Mouse (Mus musculus): ENCODE results near the gene Gmcl1. TPM values are rescaled to one million over a fixed set of nuclear protein-coding genes. Genes with fewer than 3 reads are reported as not detected.

Gene Gmcl1
- polyA plus RNA-seq, 1 experiment from 2014 or later = 31.7 TPM

DNA sequence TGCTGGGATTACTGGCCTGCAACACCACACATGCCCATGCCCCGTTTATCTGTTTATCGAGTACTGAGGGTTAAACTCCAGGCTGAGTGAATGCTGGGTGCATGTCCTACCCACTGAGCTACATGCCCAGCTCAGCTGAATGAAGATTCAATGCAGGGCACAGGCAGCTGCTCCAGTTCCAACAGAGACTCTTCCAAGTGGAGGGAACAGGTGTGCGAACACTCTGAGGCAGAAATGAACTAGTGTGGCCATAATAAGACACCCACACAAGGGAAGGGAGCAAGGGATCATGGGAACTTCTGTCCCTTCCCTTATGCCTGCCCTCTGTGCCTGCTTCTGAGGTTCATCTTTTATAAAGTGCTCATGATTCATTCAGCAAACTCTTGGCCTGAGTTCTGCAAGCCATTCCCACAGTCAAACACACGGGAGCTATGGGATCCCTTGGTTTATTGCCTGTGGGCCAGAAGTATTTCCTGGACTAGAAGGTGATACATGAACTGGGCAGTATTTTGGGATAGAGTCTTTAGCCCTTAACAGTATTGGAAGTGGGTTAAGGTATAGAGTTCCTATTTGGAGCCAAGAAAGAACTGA lies 35.1 kb upstream of the Gmcl1 start:
- no peak overlapping the region for H3K27ac ChIP-seq
- H3K9ac ChIP-seq = no peak overlapping the region
- no peaks in the 10 kb centered on the region for H3K27me3 ChIP-seq (replicated peaks)
- H3K36me3 ChIP-seq = no peaks in the 10 kb centered on the region
- no peak overlapping the region for H3K4me2 ChIP-seq (replicated peaks)
- H3K9me3 ChIP-seq = no peaks in the 10 kb centered on the region
- H3K4me1 ChIP-seq (replicated peaks) = 0 out of 2 replicates have a peak, but pooled peaks cover 2% of the 10 kb centered on the region
- H3K4me3 ChIP-seq (replicated peaks) = no peak overlapping the region
- ATAC-seq = no peak
- WGBS = 75% methylated on average over 4 of the region's 4 CpGs

- H3K27me3 ChIP-seq (replicated peaks) = no peaks in the 10 kb centered on the region
- no peaks in the 10 kb centered on the region for H3K9me3 ChIP-seq
- no peak overlapping the region for H3K27ac ChIP-seq
- no peak overlapping the region for H3K9ac ChIP-seq
- no peaks in the 10 kb centered on the region for H3K36me3 ChIP-seq
- no peak for ATAC-seq
- 65% methylated on average over 3 of the region's 3 CpGs for WGBS
- no peak overlapping the region for H3K4me2 ChIP-seq (replicated peaks)
- 0 out of 2 replicates have a peak, but pooled peaks cover 2% of the 10 kb centered on the region for H3K4me1 ChIP-seq (replicated peaks)
- no peak overlapping the region for H3K4me3 ChIP-seq (replicated peaks)
These were observed 34.3 kb upstream of the Gmcl1 start for GRCm38 (mm10) chr6:86767465-86767864.

GRCm38 (mm10) chr6:86765637-86766059 lies 32.5 kb upstream of the Gmcl1 start:
- H3K4me1 ChIP-seq (replicated peaks) = 0 out of 2 replicates have a peak, but pooled peaks cover 2% of the 10 kb centered on the region
- no peaks in the 10 kb centered on the region for H3K27me3 ChIP-seq (replicated peaks)
- ATAC-seq = peak; percentile 95
- H3K4me3 ChIP-seq (replicated peaks) = no peak overlapping the region
- peak overlapping the region; percentile 84 for H3K27ac ChIP-seq
- 40% methylated on average over 6 of the region's 6 CpGs for WGBS
- H3K9ac ChIP-seq = no peak overlapping the region
- H3K4me2 ChIP-seq (replicated peaks) = 0 out of 2 replicates have a peak overlapping the region, but pooled peaks have one; percentile 13
- H3K9me3 ChIP-seq = no peaks in the 10 kb centered on the region
- H3K36me3 ChIP-seq = no peaks in the 10 kb centered on the region

GRCm38 (mm10) chr6:86754105-86754863 lies 21.1 kb upstream of the Gmcl1 start:
- H3K27me3 ChIP-seq (replicated peaks) = no peaks in the 10 kb centered on the region
- H3K27ac ChIP-seq = peak overlapping the region; percentile 59
- H3K9ac ChIP-seq = no peak overlapping the region
- H3K4me3 ChIP-seq (replicated peaks) = no peak overlapping the region
- peaks cover 7% of the 10 kb centered on the region for H3K36me3 ChIP-seq
- no peaks in the 10 kb centered on the region for H3K4me1 ChIP-seq (replicated peaks)
- 79% methylated on average over 10 of the region's 10 CpGs for WGBS
- no peak overlapping the region for H3K4me2 ChIP-seq (replicated peaks)
- no peaks in the 10 kb centered on the region for H3K9me3 ChIP-seq
- ATAC-seq = peak; percentile 48

GRCm38 (mm10) chr6:86752843-86753485 lies 19.8 kb upstream of the Gmcl1 start:
- ATAC-seq = peak; percentile 90
- Histone ChIP-seq H3K4me1 (replicated peaks) (no peaks in the 10 kb centered on the region), H3K36me3 (peaks cover 7% of the 10 kb centered on the region), H3K4me2 (replicated peaks) (no peak overlapping the region), H3K4me3 (replicated peaks) (no peak overlapping the region), H3K27ac (peak overlapping the region; percentile 59), H3K27me3 (replicated peaks) (no peaks in the 10 kb centered on the region), H3K9ac (no peak overlapping the region), H3K9me3 (no peaks in the 10 kb centered on the region)
- 47% methylated on average over 5 of the region's 5 CpGs for WGBS

DNA sequence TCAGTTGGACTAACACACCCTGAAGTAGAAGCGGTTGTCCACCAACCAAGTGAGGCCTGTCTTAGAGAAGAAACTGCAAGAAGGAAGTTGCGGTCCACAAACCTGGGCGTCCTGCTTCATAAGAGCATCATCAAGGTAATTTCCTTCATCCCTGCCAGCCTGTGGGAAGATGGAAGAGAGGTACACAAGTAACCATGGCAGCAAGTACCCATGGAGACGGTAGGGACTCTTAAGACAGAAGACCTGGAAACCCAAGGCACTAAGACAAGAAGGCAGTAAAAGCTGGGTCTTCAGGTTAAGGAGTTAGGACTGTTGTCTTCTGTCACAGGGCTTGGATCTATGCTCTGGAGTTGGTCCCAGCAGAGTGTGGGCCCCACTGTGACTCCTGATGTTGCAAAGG lies 17.8 kb upstream of the Gmcl1 start:
- no peaks in the 10 kb centered on the region for H3K27me3 ChIP-seq (replicated peaks)
- H3K9me3 ChIP-seq = no peaks in the 10 kb centered on the region
- H3K27ac ChIP-seq = no peak overlapping the region
- WGBS = 90% methylated on average over 4 of the region's 4 CpGs
- peaks cover 7% of the 10 kb centered on the region for H3K36me3 ChIP-seq
- no peak overlapping the region for H3K4me3 ChIP-seq (replicated peaks)
- no peak for ATAC-seq
- H3K4me1 ChIP-seq (replicated peaks) = no peaks in the 10 kb centered on the region
- no peak overlapping the region for H3K9ac ChIP-seq
- no peak overlapping the region for H3K4me2 ChIP-seq (replicated peaks)

GRCm38 (mm10) chr6:86749817-86750216 lies 16.6 kb upstream of the Gmcl1 start:
- H3K9ac ChIP-seq = no peak overlapping the region
- H3K4me3 ChIP-seq (replicated peaks) = no peak overlapping the region
- WGBS = 63% methylated on average over 4 of the region's 4 CpGs
- H3K9me3 ChIP-seq = no peaks in the 10 kb centered on the region
- H3K4me2 ChIP-seq (replicated peaks) = no peak overlapping the region
- H3K36me3 ChIP-seq = peaks cover 4% of the 10 kb centered on the region
- H3K27me3 ChIP-seq (replicated peaks) = no peaks in the 10 kb centered on the region
- H3K27ac ChIP-seq = no peak overlapping the region
- H3K4me1 ChIP-seq (replicated peaks) = no peaks in the 10 kb centered on the region
- no peak for ATAC-seq

DNA sequence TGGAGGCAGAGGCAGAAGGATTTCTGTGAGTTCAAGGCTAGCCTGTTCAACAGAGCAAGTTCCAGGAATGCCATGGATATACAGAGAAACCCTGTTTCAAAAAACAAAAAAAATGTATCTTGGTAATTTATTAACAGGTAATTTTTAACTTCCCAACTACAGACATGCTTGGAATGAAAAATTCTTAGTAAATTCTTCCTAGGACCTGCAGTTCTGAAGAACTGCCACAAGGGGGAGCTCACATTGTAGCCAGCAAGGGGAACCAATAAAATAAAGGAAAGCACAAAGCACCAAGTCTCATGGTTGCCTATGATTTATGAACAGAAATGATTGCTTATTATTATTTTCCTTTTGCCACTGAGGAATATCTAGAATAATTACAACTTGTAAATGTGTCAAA lies 14.0 kb upstream of the Gmcl1 start:
- no peak overlapping the region for H3K9ac ChIP-seq
- H3K27me3 ChIP-seq (replicated peaks) = no peaks in the 10 kb centered on the region
- no peaks in the 10 kb centered on the region for H3K36me3 ChIP-seq
- no peak overlapping the region for H3K27ac ChIP-seq
- no peak overlapping the region for H3K4me2 ChIP-seq (replicated peaks)
- 0 out of 2 replicates have a peak, but pooled peaks have one; percentile 14 for ATAC-seq
- H3K4me1 ChIP-seq (replicated peaks) = no peaks in the 10 kb centered on the region
- no peaks in the 10 kb centered on the region for H3K9me3 ChIP-seq
- H3K4me3 ChIP-seq (replicated peaks) = no peak overlapping the region

- Histone ChIP-seq H3K27me3 (replicated peaks) (no peaks in the 10 kb centered on the region), H3K9ac (no peak overlapping the region), H3K27ac (no peak overlapping the region), H3K4me3 (replicated peaks) (no peak overlapping the region), H3K36me3 (peaks cover 12% of the 10 kb centered on the region; the same call in 1 of the 2 replicates), H3K4me1 (replicated peaks) (no peaks in the 10 kb centered on the region), H3K9me3 (no peaks in the 10 kb centered on the region), H3K4me2 (replicated peaks) (no peak overlapping the region)
- no peak for ATAC-seq
- WGBS = 31% methylated on average over 3 of the region's 3 CpGs
These were observed 7.5 kb upstream of the Gmcl1 start for GRCm38 (mm10) chr6:86740652-86741051.

DNA sequence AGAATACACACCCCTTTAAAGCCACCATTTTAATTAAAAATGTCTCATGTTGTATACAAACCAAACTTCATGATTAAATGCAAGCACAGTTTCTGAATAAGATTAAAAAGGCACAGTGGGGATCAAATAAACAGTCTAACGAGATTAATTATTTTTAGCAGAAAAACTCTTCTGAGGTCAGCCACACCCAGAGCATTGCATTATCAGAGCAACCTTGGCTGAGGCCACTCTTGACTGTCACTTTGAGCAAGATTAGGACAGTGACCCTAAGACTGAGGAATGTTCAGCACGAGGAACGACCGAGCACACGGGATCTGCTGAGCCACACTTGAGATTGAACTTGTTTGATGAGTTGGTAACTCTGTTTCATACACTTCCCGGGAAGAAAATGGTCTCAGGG lies 3.6 kb upstream of the Gmcl1 start:
- 73% methylated on average over 6 of the region's 6 CpGs for WGBS
- Histone ChIP-seq H3K4me1 (replicated peaks) (0 out of 2 replicates have a peak, but pooled peaks cover 4% of the 10 kb centered on the region), H3K4me3 (replicated peaks) (no peak overlapping the region), H3K36me3 (peaks cover 11% of the 10 kb centered on the region; the same call in 1 of the 2 replicates), H3K27me3 (replicated peaks) (no peaks in the 10 kb centered on the region), H3K9me3 (no peaks in the 10 kb centered on the region), H3K4me2 (replicated peaks) (no peak overlapping the region), H3K9ac (no peak overlapping the region), H3K27ac (no peak overlapping the region)
- no peak for ATAC-seq

DNA sequence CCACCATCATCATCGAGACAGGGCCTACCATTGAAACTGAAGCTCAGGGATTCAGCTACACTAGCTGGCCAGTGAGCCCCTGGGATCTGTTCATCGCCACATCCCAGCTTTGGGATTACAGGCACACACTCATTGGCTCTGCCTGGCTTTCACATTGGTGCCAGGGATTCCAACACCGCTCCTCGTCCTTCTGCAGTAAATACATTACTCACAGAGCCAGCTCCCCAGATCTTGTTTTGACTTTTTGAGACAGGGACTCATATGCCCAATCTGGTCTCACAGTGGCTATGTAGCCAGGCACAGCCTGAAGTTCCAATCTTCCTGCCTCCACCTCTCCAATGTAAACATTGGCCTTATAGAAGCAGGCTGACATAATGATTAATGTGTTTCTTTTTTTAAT lies 3.1 kb upstream of the Gmcl1 start:
- ATAC-seq = no peak
- Histone ChIP-seq H3K4me3 (replicated peaks) (no peak overlapping the region), H3K4me1 (replicated peaks) (0 out of 2 replicates have a peak, but pooled peaks cover 4% of the 10 kb centered on the region), H3K27me3 (replicated peaks) (no peaks in the 10 kb centered on the region), H3K36me3 (peaks cover 7% of the 10 kb centered on the region; the same call in 1 of the 2 replicates), H3K4me2 (replicated peaks) (no peak overlapping the region), H3K27ac (no peak overlapping the region), H3K9me3 (no peaks in the 10 kb centered on the region), H3K9ac (no peak overlapping the region)
- WGBS = 85% methylated on average over 4 of the region's 4 CpGs
